Mouse (Mus musculus): ENCODE measurements around the gene Slc7a14.

The Slc7a14 gene

GRCm38 (mm10) chr3:31209001-31209400, 101.2 kb downstream of the Slc7a14 start:
- in situ Hi-C loops (cut with MboI, MseI) = no loop called here

GRCm38 (mm10) chr3:31208458-31208994, 101.7 kb downstream of the Slc7a14 start:
- in situ Hi-C loops (cut with MboI, MseI) = no loop called here

GRCm38 (mm10) chr3:31208046-31208445, 102.1 kb downstream of the Slc7a14 start:
- in situ Hi-C loops (cut with MboI, MseI) = no loop called here

DNA sequence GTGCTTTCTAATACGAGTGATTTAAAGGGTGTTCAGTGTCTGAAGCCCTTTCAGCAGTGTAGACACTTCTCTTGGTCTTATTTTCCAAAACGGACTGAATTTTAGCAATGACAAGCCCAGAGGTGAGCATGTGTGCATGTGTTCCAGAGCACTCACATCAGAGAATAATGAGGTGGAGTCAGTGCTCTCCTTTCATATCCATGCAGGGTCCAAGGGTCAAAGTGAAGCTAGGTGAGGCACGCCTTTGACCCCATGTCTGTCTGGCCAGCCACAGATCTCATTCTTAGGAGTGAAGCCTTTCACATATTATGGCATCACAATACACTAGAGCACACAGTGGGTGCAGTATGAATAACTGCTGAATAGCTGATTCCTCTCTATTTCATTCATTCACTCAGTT, 105.0 kb downstream of the Slc7a14 start:
- in situ Hi-C loops (cut with MboI, MseI) = no loop called here

GRCm38 (mm10) chr3:31203947-31204346, 106.2 kb downstream of the Slc7a14 start:
- in situ Hi-C loops (cut with MboI, MseI) = loop anchor here in 1 of 2 experiments (5.0 kb wide), 1 partner anchor 47 kb away; no protein-coding TSS in a partner anchor

DNA sequence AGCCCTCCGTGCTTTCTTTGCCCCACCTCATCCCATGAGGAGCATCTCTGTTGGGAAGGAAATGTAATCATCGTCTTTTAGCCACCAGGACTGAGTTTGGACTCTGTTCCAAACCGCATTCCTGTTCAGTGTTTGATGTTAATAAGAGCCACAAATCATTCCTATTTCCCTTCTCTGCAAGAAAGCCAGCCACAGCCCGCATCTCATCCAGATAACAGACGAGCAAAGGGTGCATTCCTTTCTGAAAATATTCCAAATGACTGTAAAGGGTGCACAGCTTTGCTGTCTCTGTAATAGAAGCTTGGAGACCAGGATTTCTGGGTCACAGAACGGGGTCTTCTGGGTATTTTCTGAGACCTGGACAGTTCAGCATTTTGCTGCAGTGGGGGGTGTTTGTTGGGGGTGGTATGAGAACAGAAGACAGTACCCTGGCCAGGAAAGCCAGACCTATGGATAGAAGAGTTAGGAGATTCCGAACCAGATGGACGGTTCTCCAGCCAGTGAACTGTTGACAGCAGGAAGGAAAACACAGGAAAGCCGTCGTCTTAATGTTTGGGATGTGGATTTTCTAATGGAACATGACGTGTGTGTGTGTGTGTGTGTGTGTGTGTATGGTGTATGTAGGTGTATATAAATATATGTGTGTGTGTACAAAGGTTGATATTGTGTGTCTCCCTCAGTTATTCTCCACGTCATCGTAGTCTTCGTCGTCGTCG, 110.9 kb downstream of the Slc7a14 start:
- in situ Hi-C loops (cut with MboI, MseI) = no loop called here

DNA sequence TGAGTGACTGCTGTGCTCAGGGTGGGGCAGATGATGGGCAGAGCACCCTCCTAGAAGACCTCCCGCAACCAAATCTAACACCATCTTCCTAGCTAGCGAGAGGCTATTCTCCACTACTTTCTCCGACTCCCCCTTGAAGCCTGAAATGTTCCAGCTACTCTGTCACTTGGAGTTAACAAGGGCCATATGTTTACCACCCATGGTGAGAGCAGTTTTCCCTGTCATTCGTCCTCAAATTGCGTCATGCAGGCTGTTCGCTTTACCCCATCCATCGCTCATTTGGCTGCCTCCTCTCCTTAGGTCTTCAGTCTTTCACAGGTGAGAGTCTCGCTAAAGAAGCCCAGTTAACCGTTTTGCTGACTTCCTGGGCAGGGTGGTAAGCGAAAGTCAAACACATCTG, 118.8 kb downstream of the Slc7a14 start:
- in situ Hi-C loops (cut with MboI, MseI) = no loop called here

- in situ Hi-C loops (cut with MboI, MseI) = no loop called here
Observed at GRCm38 (mm10) chr3:31190342-31190741, 119.8 kb downstream of the Slc7a14 start.

DNA sequence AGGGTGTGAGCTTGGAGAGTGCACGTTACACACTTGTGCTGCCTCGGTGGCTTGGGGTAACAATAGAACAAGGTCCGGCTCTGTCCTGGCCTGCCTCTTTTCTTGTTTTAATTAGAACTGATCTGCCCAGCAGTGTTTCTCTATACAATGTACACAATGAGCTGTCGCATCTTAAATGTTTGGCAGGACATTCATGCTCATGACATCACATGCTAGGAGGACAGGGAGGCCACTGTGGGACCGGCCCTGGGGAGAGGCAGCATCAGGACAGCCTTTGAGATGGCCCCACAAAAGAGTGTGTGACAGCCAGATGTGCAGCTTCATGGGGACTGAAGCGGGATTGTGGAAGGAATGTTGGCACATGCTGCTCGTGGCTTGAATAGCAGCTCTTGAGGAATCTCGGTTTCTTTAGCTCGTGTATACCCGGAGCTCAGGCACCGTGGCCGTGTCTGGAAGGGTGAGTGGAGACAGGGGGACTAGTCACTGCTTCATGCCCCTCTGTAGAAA, 143.8 kb downstream of the Slc7a14 start:
- in situ Hi-C loops (cut with MboI, MseI) = loop anchor here (25.0 kb wide), 1 partner anchor 1146 kb away; no protein-coding TSS in a partner anchor

DNA sequence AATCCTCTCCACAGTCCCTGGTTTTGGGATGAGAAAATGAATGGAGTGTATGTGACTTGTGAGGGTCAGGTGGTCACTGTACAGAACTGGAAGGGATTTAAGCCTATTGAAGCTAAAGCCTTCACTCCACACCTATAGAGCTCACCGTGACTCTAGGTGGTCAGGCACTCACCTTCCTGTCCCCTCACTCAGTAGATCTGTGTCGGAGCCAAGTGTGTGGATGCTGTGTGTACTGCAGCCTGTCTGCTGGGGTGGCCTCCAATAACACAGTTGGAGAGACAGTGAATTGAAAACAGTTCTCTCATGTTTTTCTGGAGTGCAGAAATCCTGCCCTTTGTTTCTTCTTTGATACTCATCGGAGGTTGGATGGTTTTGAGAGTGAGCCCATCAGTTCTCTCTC, 144.4 kb downstream of the Slc7a14 start:
- in situ Hi-C loops (cut with MboI, MseI) = loop anchor here (25.0 kb wide), 1 partner anchor 1146 kb away; no protein-coding TSS in a partner anchor

DNA sequence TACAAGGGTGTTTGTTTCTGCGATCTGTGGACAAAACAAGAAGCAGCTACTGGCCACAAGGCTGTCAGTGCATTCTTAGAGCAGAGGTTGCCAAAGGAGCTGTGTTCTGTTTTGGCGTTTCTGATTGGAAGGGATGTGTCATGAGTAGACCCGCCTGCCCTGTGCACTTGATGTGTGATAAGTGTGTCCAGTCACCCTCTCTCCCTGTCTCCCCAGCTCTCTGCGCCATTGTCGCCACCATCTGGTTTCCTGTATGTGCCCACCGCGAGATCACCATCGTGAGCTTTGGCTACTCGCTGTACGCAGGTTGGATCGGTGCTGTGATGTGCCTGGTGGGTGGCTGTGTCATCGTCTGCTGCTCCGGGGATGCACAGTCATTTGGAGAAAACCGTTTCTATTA, 147.3 kb downstream of the Slc7a14 start:
- in situ Hi-C loops (cut with MboI, MseI) = loop anchor here (25.0 kb wide), 1 partner anchor 1149 kb away; no protein-coding TSS in a partner anchor

DNA sequence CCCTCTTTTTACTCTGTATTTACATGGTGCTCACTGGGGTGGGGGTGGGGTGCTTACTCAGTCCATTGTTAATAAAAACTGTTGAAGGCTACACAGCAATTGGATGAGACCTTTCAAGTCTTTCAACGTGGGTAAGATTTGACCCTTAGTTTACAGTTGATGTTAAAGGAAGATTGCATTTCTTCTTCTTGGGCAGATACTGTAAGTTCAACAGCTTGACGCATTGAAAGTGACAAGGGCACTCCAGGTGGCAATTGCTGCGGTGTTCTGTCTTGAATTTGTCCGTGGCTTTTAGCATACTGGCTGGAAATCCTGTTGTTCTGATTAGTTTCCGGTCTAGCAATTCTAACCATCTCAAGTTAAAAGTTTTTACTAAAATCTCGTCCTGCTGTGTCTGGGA, 148.8 kb downstream of the Slc7a14 start:
- in situ Hi-C loops (cut with MboI, MseI) = loop anchor here (25.0 kb wide), 1 partner anchor 1151 kb away; no protein-coding TSS in a partner anchor

DNA sequence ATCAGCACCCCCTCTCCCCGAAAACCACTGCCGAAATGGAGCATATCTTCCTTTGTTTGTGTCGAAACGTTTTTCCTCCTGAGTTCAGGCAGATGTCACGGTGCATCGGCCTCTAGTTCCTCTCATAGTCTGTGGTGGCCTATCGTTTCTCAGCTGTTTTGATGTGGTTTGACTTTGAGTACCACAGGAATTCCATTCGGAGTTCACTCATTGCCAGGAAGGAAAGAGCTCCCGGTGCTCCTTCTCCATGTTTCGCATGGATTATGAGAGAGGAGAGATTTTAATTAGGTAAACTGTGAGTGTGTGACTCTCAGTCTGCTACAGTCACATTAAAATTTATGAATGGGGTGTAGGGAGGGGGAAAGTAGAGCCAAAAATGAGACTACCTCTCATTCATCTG, 150.1 kb downstream of the Slc7a14 start:
- in situ Hi-C loops (cut with MboI, MseI) = loop anchor here (25.0 kb wide), 1 partner anchor 1152 kb away; no protein-coding TSS in a partner anchor

- in situ Hi-C loops (cut with MboI, MseI) = loop anchor here (5.0 to 25.0 kb wide), 3 partner anchors 45 to 1155 kb away; no protein-coding TSS in a partner anchor
Observed at GRCm38 (mm10) chr3:31157776-31158175, 152.4 kb downstream of the Slc7a14 start.

DNA sequence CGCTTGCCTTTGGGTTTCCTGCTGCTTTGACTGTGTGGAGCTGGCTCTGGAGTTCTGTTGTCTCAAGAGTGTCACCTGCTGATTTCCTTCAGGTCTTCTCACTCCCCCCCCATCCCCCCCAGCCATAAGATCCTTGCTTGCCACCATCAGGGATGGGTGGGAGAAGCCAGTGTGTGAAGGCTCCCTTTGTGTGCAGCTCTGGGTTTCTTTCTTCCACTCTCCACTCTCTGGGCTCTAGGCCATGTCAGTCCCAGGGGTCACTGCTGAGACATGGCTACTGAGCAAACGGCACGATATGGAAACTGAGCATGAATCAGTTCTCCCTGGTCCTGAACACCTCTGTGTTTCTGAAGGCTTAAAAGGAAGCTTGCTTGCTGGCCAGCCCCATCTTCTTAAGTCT, 154.1 kb downstream of the Slc7a14 start:
- in situ Hi-C loops (cut with MboI, MseI) = loop anchor here (5.0 to 25.0 kb wide), 3 partner anchors 46 to 1156 kb away; no protein-coding TSS in a partner anchor

Measured in T-helper 17 cell (primary cell).